Mouse (Mus musculus): ENCODE measurements at regions not wholly inside any gene's neighbourhood (a gene's known extent, or its start where the extent isn't known, plus 50 kb on each side); places are given as distances from the start of the nearest gene placed in this dataset.

DNA sequence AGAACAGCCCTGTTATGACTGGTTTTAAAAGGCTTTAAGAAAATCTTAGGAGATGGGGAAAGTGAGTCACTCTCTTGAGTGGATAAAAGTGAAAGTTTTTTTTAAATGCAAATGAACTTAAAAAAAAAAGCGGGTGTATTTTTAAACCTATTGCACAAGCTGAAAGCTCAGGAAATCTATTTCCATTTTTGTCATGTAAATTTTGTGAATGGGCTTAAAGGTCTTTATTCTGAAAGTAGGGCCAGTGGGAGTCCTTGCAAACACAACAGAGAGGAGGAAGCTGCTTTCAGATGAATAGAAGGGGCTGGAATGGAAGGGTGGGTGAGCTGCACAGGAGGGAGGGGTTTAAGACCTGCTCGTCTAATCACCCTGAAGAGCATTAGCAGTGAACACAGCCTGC lies 62.9 kb downstream of the Fam84a start:
- 16% methylated on average over 2 of the region's 2 CpGs for WGBS (ENCODE audit: insufficient replicate concordance)

DNA sequence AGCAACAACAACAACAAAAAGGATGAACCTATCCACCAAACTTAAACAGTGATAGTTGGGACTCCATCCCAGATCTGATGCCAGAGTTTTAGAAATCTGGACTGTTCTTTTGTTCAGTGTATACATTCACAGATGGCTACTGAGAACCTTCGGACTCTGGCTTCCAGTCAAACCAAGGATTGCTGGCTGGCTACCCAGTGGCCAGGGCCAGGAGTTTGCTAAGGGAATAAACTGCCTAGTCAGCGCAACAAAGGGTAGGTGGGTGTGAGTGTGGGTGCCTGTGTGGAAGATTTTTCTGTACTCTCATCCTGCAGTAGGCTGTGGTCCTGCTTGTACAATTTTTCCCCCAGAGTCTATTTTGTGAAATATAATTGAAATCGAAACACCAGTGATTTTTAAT lies 69.1 kb downstream of the Fam84a start:
- WGBS (ENCODE audit: insufficient replicate concordance), result 52% methylated on average over 3 of the region's 3 CpGs
- H3K4me2 ChIP-seq (ENCODE audit: low read depth, low read length), result no peak overlapping the region

More for the DNA sequence above, 62.9 kb downstream of the Fam84a start:
- ATAC-seq (ENCODE audit: low read depth), result no peak
- no peaks in the 10 kb centered on the region for H3K36me3 ChIP-seq (ENCODE audit: control insufficient read depth, insufficient read depth)
- H3K4me1 ChIP-seq (ENCODE audit: control insufficient read depth, low read depth, low read length), result no peaks in the 10 kb centered on the region
- no peaks in the 10 kb centered on the region for H3K9me3 ChIP-seq (replicated peaks; ENCODE audit: control insufficient read depth, low read length)
- H3K4me3 ChIP-seq (ENCODE audit: low read depth, low read length), result no peak overlapping the region
- no peaks in the 10 kb centered on the region for H3K27me3 ChIP-seq (ENCODE audit: control insufficient read depth, insufficient read depth, low read depth, low read length)
- no peak overlapping the region for H3K4me2 ChIP-seq (ENCODE audit: low read depth, low read length)
- H3K27ac ChIP-seq (ENCODE audit: low read length), result no peak overlapping the region
- no peak overlapping the region for H3K9ac ChIP-seq (ENCODE audit: low read depth, low read length)

GRCm38 (mm10) chr12:14079892-14080291 lies 72.0 kb downstream of the Fam84a start:
- Histone ChIP-seq H3K4me1 (ENCODE audit: control insufficient read depth, low read depth, low read length) (no peaks in the 10 kb centered on the region), H3K27ac (ENCODE audit: low read length) (no peak overlapping the region), H3K9me3 (replicated peaks; ENCODE audit: control insufficient read depth, low read length) (no peaks in the 10 kb centered on the region), H3K36me3 (ENCODE audit: control insufficient read depth, insufficient read depth) (no peaks in the 10 kb centered on the region), H3K4me3 (ENCODE audit: low read depth, low read length) (no peak overlapping the region), H3K4me2 (ENCODE audit: low read depth, low read length) (no peak overlapping the region), H3K9ac (ENCODE audit: low read depth, low read length) (no peak overlapping the region), H3K27me3 (ENCODE audit: control insufficient read depth, insufficient read depth, low read depth, low read length) (no peaks in the 10 kb centered on the region)
- WGBS (ENCODE audit: insufficient replicate concordance), result 35% methylated on average over 1 of the region's 1 CpGs
- ATAC-seq (ENCODE audit: low read depth), result no peak

More for the DNA sequence above, 69.1 kb downstream of the Fam84a start:
- no peak for ATAC-seq (ENCODE audit: low read depth)
- no peak overlapping the region for H3K27ac ChIP-seq (ENCODE audit: low read length)
- H3K4me3 ChIP-seq (ENCODE audit: low read depth, low read length), result no peak overlapping the region
- H3K4me1 ChIP-seq (ENCODE audit: control insufficient read depth, low read depth, low read length), result no peaks in the 10 kb centered on the region
- H3K9me3 ChIP-seq (replicated peaks; ENCODE audit: control insufficient read depth, low read length), result no peaks in the 10 kb centered on the region
- no peak overlapping the region for H3K9ac ChIP-seq (ENCODE audit: low read depth, low read length)
- no peaks in the 10 kb centered on the region for H3K36me3 ChIP-seq (ENCODE audit: control insufficient read depth, insufficient read depth)
- no peaks in the 10 kb centered on the region for H3K27me3 ChIP-seq (ENCODE audit: control insufficient read depth, insufficient read depth, low read depth, low read length)

GRCm38 (mm10) chr12:14069049-14069448 lies 82.8 kb downstream of the Fam84a start:
- Histone ChIP-seq H3K36me3 (ENCODE audit: control insufficient read depth, insufficient read depth) (no peaks in the 10 kb centered on the region), H3K27ac (ENCODE audit: low read length) (no peak overlapping the region), H3K9ac (ENCODE audit: low read depth, low read length) (no peak overlapping the region), H3K4me2 (ENCODE audit: low read depth, low read length) (no peak overlapping the region), H3K27me3 (ENCODE audit: control insufficient read depth, insufficient read depth, low read depth, low read length) (no peaks in the 10 kb centered on the region), H3K4me3 (ENCODE audit: low read depth, low read length) (no peak overlapping the region), H3K4me1 (ENCODE audit: control insufficient read depth, low read depth, low read length) (no peaks in the 10 kb centered on the region), H3K9me3 (replicated peaks; ENCODE audit: control insufficient read depth, low read length) (no peaks in the 10 kb centered on the region)
- 44% methylated on average over 4 of the region's 4 CpGs for WGBS (ENCODE audit: insufficient replicate concordance)
- no peak for ATAC-seq (ENCODE audit: low read depth)

DNA sequence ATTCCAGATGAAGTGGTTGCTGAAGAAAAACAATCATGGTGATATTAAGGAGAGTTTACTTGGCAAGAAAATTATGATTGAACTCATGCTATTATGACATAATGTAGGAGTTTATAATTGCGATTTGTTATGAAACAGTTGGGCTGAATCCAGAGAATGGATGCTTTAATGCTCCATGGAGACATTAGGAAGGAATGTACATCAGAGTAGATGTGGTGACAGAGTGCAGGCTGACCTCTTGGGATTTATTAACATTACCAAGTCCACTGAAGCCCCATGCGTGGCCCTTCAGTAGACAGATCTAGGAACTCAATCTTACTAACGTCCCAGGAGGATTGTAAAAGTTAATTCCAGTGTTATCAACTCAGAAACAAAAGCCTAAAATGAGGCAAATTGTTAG lies 86.5 kb downstream of the Fam84a start:
- no peak overlapping the region for H3K27ac ChIP-seq (ENCODE audit: low read length)
- H3K4me1 ChIP-seq (ENCODE audit: control insufficient read depth, low read depth, low read length), result no peaks in the 10 kb centered on the region
- no peaks in the 10 kb centered on the region for H3K9me3 ChIP-seq (replicated peaks; ENCODE audit: control insufficient read depth, low read length)
- H3K4me2 ChIP-seq (ENCODE audit: low read depth, low read length), result no peak overlapping the region
- H3K36me3 ChIP-seq (ENCODE audit: control insufficient read depth, insufficient read depth), result no peaks in the 10 kb centered on the region
- no peak for ATAC-seq (ENCODE audit: low read depth)
- 53% methylated on average over 3 of the region's 3 CpGs for WGBS (ENCODE audit: insufficient replicate concordance)
- no peaks in the 10 kb centered on the region for H3K27me3 ChIP-seq (ENCODE audit: control insufficient read depth, insufficient read depth, low read depth, low read length)
- no peak overlapping the region for H3K9ac ChIP-seq (ENCODE audit: low read depth, low read length)
- no peak overlapping the region for H3K4me3 ChIP-seq (ENCODE audit: low read depth, low read length)

GRCm38 (mm10) chr12:14063276-14063675 lies 88.6 kb downstream of the Fam84a start:
- Histone ChIP-seq H3K27me3 (ENCODE audit: control insufficient read depth, insufficient read depth, low read depth, low read length) (no peaks in the 10 kb centered on the region), H3K9ac (ENCODE audit: low read depth, low read length) (no peak overlapping the region), H3K36me3 (ENCODE audit: control insufficient read depth, insufficient read depth) (no peaks in the 10 kb centered on the region), H3K27ac (ENCODE audit: low read length) (no peak overlapping the region), H3K4me3 (ENCODE audit: low read depth, low read length) (no peak overlapping the region), H3K9me3 (replicated peaks; ENCODE audit: control insufficient read depth, low read length) (no peaks in the 10 kb centered on the region), H3K4me1 (ENCODE audit: control insufficient read depth, low read depth, low read length) (no peaks in the 10 kb centered on the region), H3K4me2 (ENCODE audit: low read depth, low read length) (no peak overlapping the region)
- WGBS (ENCODE audit: insufficient replicate concordance), result 57% methylated on average over 4 of the region's 4 CpGs
- no peak for ATAC-seq (ENCODE audit: low read depth)

DNA sequence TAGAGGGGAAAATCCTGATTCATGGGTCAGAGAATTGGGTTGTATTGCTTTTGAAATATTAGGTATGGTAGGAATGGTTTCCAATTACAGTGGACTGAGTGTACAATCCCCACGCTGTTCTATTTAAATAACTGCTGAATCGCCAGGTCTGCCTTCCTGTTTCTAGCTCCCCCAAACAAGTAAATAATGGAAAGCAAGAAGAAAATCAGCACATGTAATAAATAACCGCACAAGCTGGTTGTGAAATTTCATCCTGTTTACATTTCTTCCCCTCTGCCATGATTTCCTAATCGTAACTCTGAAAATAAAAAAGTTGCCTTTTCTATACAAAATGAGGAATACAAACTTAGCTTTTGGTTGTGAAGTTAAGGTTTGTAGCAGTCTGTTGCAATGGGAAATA lies 95.7 kb downstream of the Fam84a start:
- 33% methylated on average over 4 of the region's 4 CpGs for WGBS (ENCODE audit: insufficient replicate concordance)

DNA sequence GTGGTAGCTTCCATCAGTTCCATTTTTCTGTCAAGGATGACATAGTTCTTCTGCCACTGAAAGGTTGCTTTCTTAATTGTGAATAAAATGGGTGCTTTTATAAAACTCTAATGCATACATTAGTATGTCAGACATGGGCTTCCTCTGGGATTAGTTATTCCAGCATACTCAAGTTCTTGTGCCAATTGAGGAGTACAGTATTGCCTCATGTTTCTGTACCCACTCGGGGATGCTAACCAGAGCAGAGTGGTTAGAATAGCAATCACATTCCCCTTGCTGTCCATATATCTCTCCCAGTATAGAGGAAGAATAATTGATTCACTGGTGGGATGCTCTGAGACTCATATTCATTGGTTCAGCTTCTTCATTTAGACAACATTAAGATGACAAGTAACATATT lies 119.5 kb downstream of the Fam84a start:
- no peak overlapping the region for H3K4me3 ChIP-seq (ENCODE audit: low read depth, low read length)
- H3K27ac ChIP-seq (ENCODE audit: low read length), result no peak overlapping the region
- H3K4me1 ChIP-seq (ENCODE audit: control insufficient read depth, low read depth, low read length), result no peaks in the 10 kb centered on the region
- no peak overlapping the region for H3K9ac ChIP-seq (ENCODE audit: low read depth, low read length)
- no peaks in the 10 kb centered on the region for H3K9me3 ChIP-seq (replicated peaks; ENCODE audit: control insufficient read depth, low read length)
- no peaks in the 10 kb centered on the region for H3K27me3 ChIP-seq (ENCODE audit: control insufficient read depth, insufficient read depth, low read depth, low read length)
- ATAC-seq (ENCODE audit: low read depth), result no peak
- 61% methylated on average over 1 of the region's 1 CpGs for WGBS (ENCODE audit: insufficient replicate concordance)
- H3K36me3 ChIP-seq (ENCODE audit: control insufficient read depth, insufficient read depth), result no peaks in the 10 kb centered on the region
- no peak overlapping the region for H3K4me2 ChIP-seq (ENCODE audit: low read depth, low read length)

More for the DNA sequence above, 95.7 kb downstream of the Fam84a start:
- no peak for ATAC-seq (ENCODE audit: low read depth)
- no peaks in the 10 kb centered on the region for H3K4me1 ChIP-seq (ENCODE audit: control insufficient read depth, low read depth, low read length)
- H3K27me3 ChIP-seq (ENCODE audit: control insufficient read depth, insufficient read depth, low read depth, low read length), result no peaks in the 10 kb centered on the region
- no peak overlapping the region for H3K4me3 ChIP-seq (ENCODE audit: low read depth, low read length)
- no peak overlapping the region for H3K27ac ChIP-seq (ENCODE audit: low read length)
- H3K9me3 ChIP-seq (replicated peaks; ENCODE audit: control insufficient read depth, low read length), result no peaks in the 10 kb centered on the region
- H3K36me3 ChIP-seq (ENCODE audit: control insufficient read depth, insufficient read depth), result no peaks in the 10 kb centered on the region
- H3K9ac ChIP-seq (ENCODE audit: low read depth, low read length), result no peak overlapping the region
- H3K4me2 ChIP-seq (ENCODE audit: low read depth, low read length), result no peak overlapping the region

DNA sequence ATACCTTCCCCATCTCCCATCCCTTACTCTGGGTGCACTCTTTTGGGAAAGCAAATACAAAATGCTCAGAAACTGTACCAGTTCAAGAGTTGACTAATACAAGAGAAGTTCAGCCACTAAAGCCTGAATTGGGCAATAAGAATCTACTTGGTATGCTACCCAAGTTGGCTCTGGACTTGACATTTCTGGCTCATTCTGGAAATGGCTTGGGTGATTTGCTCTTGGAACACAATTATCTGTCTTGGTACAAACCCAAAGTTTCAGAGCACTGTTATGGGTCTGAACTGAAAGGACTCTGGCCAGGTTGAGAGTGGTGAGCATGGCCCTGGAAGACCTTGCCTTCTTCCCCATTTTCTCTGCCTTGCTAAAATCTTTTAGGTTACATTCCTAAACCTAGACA lies 136.6 kb downstream of the Fam84a start:
- H3K4me2 ChIP-seq (ENCODE audit: low read depth, low read length), result no peak overlapping the region
- H3K36me3 ChIP-seq (ENCODE audit: control insufficient read depth, insufficient read depth), result no peaks in the 10 kb centered on the region
- no peak for ATAC-seq (ENCODE audit: low read depth)
- H3K9ac ChIP-seq (ENCODE audit: low read depth, low read length), result no peak overlapping the region
- no peaks in the 10 kb centered on the region for H3K9me3 ChIP-seq (replicated peaks; ENCODE audit: control insufficient read depth, low read length)
- no peaks in the 10 kb centered on the region for H3K4me1 ChIP-seq (ENCODE audit: control insufficient read depth, low read depth, low read length)
- no peaks in the 10 kb centered on the region for H3K27me3 ChIP-seq (ENCODE audit: control insufficient read depth, insufficient read depth, low read depth, low read length)
- no peak overlapping the region for H3K27ac ChIP-seq (ENCODE audit: low read length)
- no peak overlapping the region for H3K4me3 ChIP-seq (ENCODE audit: low read depth, low read length)

DNA sequence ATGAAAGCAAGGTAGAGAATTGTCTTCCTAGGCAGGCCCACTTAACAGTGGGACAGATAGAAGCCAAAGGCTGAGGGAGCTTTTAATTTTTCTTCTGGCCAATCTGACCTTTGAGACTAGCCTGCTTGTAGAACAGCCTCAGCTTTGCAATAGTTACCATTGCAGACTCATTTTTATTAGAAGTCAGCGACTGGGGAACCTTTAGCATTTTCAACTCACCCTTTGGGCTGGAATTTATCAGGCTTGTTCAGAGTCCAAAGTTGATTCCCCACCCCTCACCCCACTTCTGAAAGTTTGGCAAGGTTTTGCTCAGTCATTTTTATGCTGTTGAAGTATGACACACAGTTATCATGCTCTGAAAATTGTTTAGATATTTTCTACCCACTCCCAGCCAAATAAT lies 145.9 kb downstream of the Fam84a start:
- Histone ChIP-seq H3K4me1 (ENCODE audit: control insufficient read depth, low read depth, low read length) (no peaks in the 10 kb centered on the region), H3K27me3 (ENCODE audit: control insufficient read depth, insufficient read depth, low read depth, low read length) (no peaks in the 10 kb centered on the region), H3K4me2 (ENCODE audit: low read depth, low read length) (no peak overlapping the region), H3K4me3 (ENCODE audit: low read depth, low read length) (no peak overlapping the region), H3K9ac (ENCODE audit: low read depth, low read length) (no peak overlapping the region), H3K27ac (ENCODE audit: low read length) (no peak overlapping the region), H3K36me3 (ENCODE audit: control insufficient read depth, insufficient read depth) (no peaks in the 10 kb centered on the region), H3K9me3 (replicated peaks; ENCODE audit: control insufficient read depth, low read length) (no peaks in the 10 kb centered on the region)
- WGBS (ENCODE audit: insufficient replicate concordance), result 19% methylated on average over 1 of the region's 1 CpGs
- ATAC-seq (ENCODE audit: low read depth), result no peak

Measured in liver, embryonic 16.5 days (tissue).